Mouse (Mus musculus): ENCODE data around the gene Jph2. TPM values are rescaled to one million over a fixed set of nuclear protein-coding genes. Genes with fewer than 3 reads are reported as not detected.

The Jph2 gene
- polyA plus RNA-seq, 1 experiment from 2014 or later: 41.0 TPM

GRCm38 (mm10) chr2:163300069-163301060, 97.4 kb downstream of the Jph2 start:
- Histone ChIP-seq H3K27ac (no peak overlapping the region), H3K4me1 (replicated peaks) (no peaks in the 10 kb centered on the region), H3K9ac (no peak overlapping the region), H3K36me3 (no peaks in the 10 kb centered on the region), H3K4me3 (no peak overlapping the region), H3K4me2 (no peak overlapping the region), H3K9me3 (replicated peaks) (no peaks in the 10 kb centered on the region), H3K27me3 (no peaks in the 10 kb centered on the region)
- 57% methylated on average over 14 of the region's 14 CpGs for WGBS
- no peak for ATAC-seq (replicated peaks; ENCODE audit: insufficient number of reproducible peaks, insufficient read depth, low FRiP score, low read depth)

GRCm38 (mm10) chr2:163296999-163297630, 100.7 kb downstream of the Jph2 start:
- no peak overlapping the region for H3K4me3 ChIP-seq
- no peaks in the 10 kb centered on the region for H3K4me1 ChIP-seq (replicated peaks)
- no peak overlapping the region for H3K4me2 ChIP-seq
- no peak overlapping the region for H3K9ac ChIP-seq
- 60% methylated on average over 11 of the region's 11 CpGs for WGBS
- no peaks in the 10 kb centered on the region for H3K36me3 ChIP-seq
- ATAC-seq (replicated peaks; ENCODE audit: insufficient number of reproducible peaks, insufficient read depth, low FRiP score, low read depth): no peak
- no peak overlapping the region for H3K27ac ChIP-seq
- no peaks in the 10 kb centered on the region for H3K27me3 ChIP-seq
- H3K9me3 ChIP-seq (replicated peaks): no peaks in the 10 kb centered on the region

GRCm38 (mm10) chr2:163288881-163289379, 108.9 kb downstream of the Jph2 start:
- H3K4me1 ChIP-seq (replicated peaks): peaks cover 21% of the 10 kb centered on the region
- peak overlapping the region; percentile 46 for H3K27ac ChIP-seq
- H3K4me3 ChIP-seq: peak overlapping the region; percentile 10; the same call in 1 of the 2 replicates
- 13% methylated on average over 21 of the region's 21 CpGs for WGBS
- no peaks in the 10 kb centered on the region for H3K36me3 ChIP-seq
- H3K4me2 ChIP-seq: peak overlapping the region; percentile 58
- peak overlapping the region; percentile 23; the same call in 1 of the 2 replicates for H3K9ac ChIP-seq
- H3K9me3 ChIP-seq (replicated peaks): no peaks in the 10 kb centered on the region
- H3K27me3 ChIP-seq: peaks cover 11% of the 10 kb centered on the region
- ATAC-seq (replicated peaks; ENCODE audit: insufficient number of reproducible peaks, insufficient read depth, low FRiP score, low read depth): peak; percentile 49; the same call in 1 of the 2 replicates

Other genes with a start within 250 kb of the Jph2 start
- 4.4 and 5.9 TPM in 2 replicates for gene Tox2, start 194.9 kb downstream of the Jph2 start, polyA plus RNA-seq (2015; fragmentation: Nextera tagmentation; extraction: Ambion mirVana)
- 47.5 and 55.9 TPM in 2 replicates for gene Oser1, start 26.7 kb upstream of the Jph2 start, polyA plus RNA-seq (2015; fragmentation: Nextera tagmentation; extraction: Ambion mirVana)
- 0.18 and 1.5 TPM in 2 replicates for gene Gdap1l1, start 40.5 kb upstream of the Jph2 start, polyA plus RNA-seq (2015; fragmentation: Nextera tagmentation; extraction: Ambion mirVana)
- 12.5 and 13.9 TPM in 2 replicates for gene Fitm2, start 74.6 kb upstream of the Jph2 start, polyA plus RNA-seq (2015; fragmentation: Nextera tagmentation; extraction: Ambion mirVana)
- not detected in 2 replicates for gene R3hdml, start 94.3 kb upstream of the Jph2 start, polyA plus RNA-seq (2015; fragmentation: Nextera tagmentation; extraction: Ambion mirVana)
- 0.46 TPM in 1 of 2 replicates, not detected in the other for gene Hnf4a, start 108.8 kb upstream of the Jph2 start, polyA plus RNA-seq (2015; fragmentation: Nextera tagmentation; extraction: Ambion mirVana)
- gene Ttpal, start 204.3 kb upstream of the Jph2 start, polyA plus RNA-seq (2015; fragmentation: Nextera tagmentation; extraction: Ambion mirVana): 15.2 and 21.2 TPM in 2 replicates
- gene Serinc3, start 247.1 kb upstream of the Jph2 start, polyA plus RNA-seq (2015; fragmentation: Nextera tagmentation; extraction: Ambion mirVana): 54.8 and 57.1 TPM in 2 replicates

Measured in heart, embryonic 15.5 days (tissue).